Mouse (Mus musculus) adrenal gland, postnatal 10 days (tissue): Measurements from ENCODE around the gene Plagl1. TPM values are rescaled to one million over a fixed set of nuclear protein-coding genes. Genes with fewer than 3 reads are reported as not detected.
"Not testable (repeated sequence)": the region's sequence is repeated elsewhere in the genome, so short reads cannot be mapped to it uniquely, and the experiment has no call there.

Source experiments
- DNase-seq: peaks from one replicate; pipeline ENCODE4 v3.0.0; 2021; ENCODE audit warnings: mixed read lengths
- long read RNA-seq, 2 experiments: library from polyadenylated mRNA; stranded (forward); transcript quantifications; one replicate each; pipeline ENCODE4 v2.0.0; 2021
- total RNA-seq, 2 experiments: library from RNA; stranded (reverse); gene quantifications; 2 replicates each; pipeline ENCODE4 v1.2.3; 2021

Plagl1 gene
- 10 to 100 TPM; 33.4 to 35.2 TPM for total RNA-seq
- long read RNA-seq, experiment 1: 0 reads
- long read RNA-seq, experiment 2: 0 reads

GRCm38 (mm10) chr10:13060021-13060668 is at the start of gene Plagl1:
Gene Plagl1 (plus strand): TSS chr10:13060504.
- DNase-seq: no peak

- DNase-seq: no peak
Observed at GRCm38 (mm10) chr10:13014026-13014425, 46.3 kb upstream of the Plagl1 start.

GRCm38 (mm10) chr10:13016573-13016972 is 43.7 kb upstream of the Plagl1 start:
- DNase-seq: peak; percentile 64

GRCm38 (mm10) chr10:13018510-13018909 is 41.8 kb upstream of the Plagl1 start:
- DNase-seq: peak; percentile 50

- no peak for DNase-seq
Observed at GRCm38 (mm10) chr10:13019026-13019425, 41.3 kb upstream of the Plagl1 start.

GRCm38 (mm10) chr10:13022103-13022502 is 38.2 kb upstream of the Plagl1 start:
- no peak for DNase-seq

- DNase-seq: not testable (repeated sequence)
Observed at GRCm38 (mm10) chr10:13023985-13024384, 36.3 kb upstream of the Plagl1 start.

GRCm38 (mm10) chr10:13027702-13028101 is 32.6 kb upstream of the Plagl1 start:
- DNase-seq: no peak

GRCm38 (mm10) chr10:13028215-13028614 is 32.1 kb upstream of the Plagl1 start:
- no peak for DNase-seq

- no peak for DNase-seq
Observed at GRCm38 (mm10) chr10:13029416-13029815, 30.9 kb upstream of the Plagl1 start.

GRCm38 (mm10) chr10:13035270-13035669 is 25.0 kb upstream of the Plagl1 start:
- DNase-seq: no peak

GRCm38 (mm10) chr10:13039637-13040174 is 20.6 kb upstream of the Plagl1 start:
- no peak for DNase-seq

GRCm38 (mm10) chr10:13044659-13045058 is 15.6 kb upstream of the Plagl1 start:
- DNase-seq: peak; percentile 3

- DNase-seq: no peak
Observed at GRCm38 (mm10) chr10:13047816-13048215, 12.5 kb upstream of the Plagl1 start.

- no peak for DNase-seq
Observed at GRCm38 (mm10) chr10:13056863-13057381, 3.4 kb upstream of the Plagl1 start.

- DNase-seq: peak; percentile 3
Observed at GRCm38 (mm10) chr10:13060821-13061671, 742 bp downstream of the Plagl1 start.

- DNase-seq: no peak
Observed at GRCm38 (mm10) chr10:13062373-13062772, 2.1 kb downstream of the Plagl1 start.

- DNase-seq: no peak
Observed at GRCm38 (mm10) chr10:13063457-13063856, 3.2 kb downstream of the Plagl1 start.

- DNase-seq: no peak
Observed at GRCm38 (mm10) chr10:13065129-13065752, 4.9 kb downstream of the Plagl1 start.

GRCm38 (mm10) chr10:13071031-13071430 is 10.7 kb downstream of the Plagl1 start:
- DNase-seq: no peak

GRCm38 (mm10) chr10:13076807-13077532 is 16.7 kb downstream of the Plagl1 start:
- DNase-seq: no peak

- DNase-seq: no peak
Observed at GRCm38 (mm10) chr10:13082459-13082858, 22.2 kb downstream of the Plagl1 start.
